Mouse (Mus musculus) embryonic stem cell, embryonic (primary cell): Measurements from ENCODE around the gene Ngfr.

Source experiments
- CTCF ChIA-PET, 4 experiments: fragments of 300-600 bp in 2 of 4; fragments of 350-600 bp in 2 of 4; sonication (Branson Sonifier 250); formaldehyde crosslinking; loops; one replicate each; lab custom pipeline; 2022; ENCODE audit warnings: inconsistent platforms in 2 of 4; lab: Charles Lee
- POLR2A ChIA-PET, 4 experiments: fragments of 300-600 bp in 2 of 4; fragments of 350-600 bp in 2 of 4; sonication (Branson Sonifier 250); formaldehyde crosslinking; loops; one replicate each; lab custom pipeline; 2022; ENCODE audit warnings: antibody characterized with exemption in 4 of 4, inconsistent platforms in 1 of 4; lab: Charles Lee

Gene Ngfr

GRCm38 (mm10) chr11:95609924-95610323, 22.4 kb upstream of the Ngfr start:
- CTCF ChIA-PET, result interaction anchor here in 2 of 4 experiments (0.6 to 2.2 kb wide), 5 partner anchors 11 to 351 kb away, joined by 3 to 8 read pairs (median 3); no protein-coding TSS in a partner anchor
- POLR2A ChIA-PET, result interaction anchor here in 3 of 4 experiments (0.6 to 2.4 kb wide), 11 partner anchors 9 to 43 kb away, joined by 3 to 14 read pairs (median 5); partner anchors contain the start of gene Ngfr (in 2 of the 3)

- ChIA-PET POLR2A (interaction anchor here in 2 of 4 experiments (1.1 to 3.2 kb wide), 3 partner anchors 14 to 60 kb away, joined by 3 to 16 read pairs (median 4); partner anchors contain the start of gene Phb (in 1 of the 2)), CTCF (interaction anchor here in 2 of 4 experiments (0.7 to 1.0 kb wide), 2 partner anchors 52 to 220 kb away, joined by 3 to 4 read pairs; no protein-coding TSS in a partner anchor)
Measured at GRCm38 (mm10) chr11:95607286-95607685, 19.8 kb upstream of the Ngfr start.

GRCm38 (mm10) chr11:95598214-95599062, 10.9 kb upstream of the Ngfr start:
- ChIA-PET CTCF (interaction anchor here in 3 of 4 experiments (0.7 to 2.0 kb wide), 7 partner anchors 12 to 78 kb away, joined by 3 to 9 read pairs (median 4); no protein-coding TSS in a partner anchor), POLR2A (interaction anchor here (0.6 to 4.4 kb wide), 12 partner anchors 11 to 556 kb away, joined by 3 to 14 read pairs (median 3); partner anchors contain the start of gene Ngfr (in 1 of the 4))

- ChIA-PET POLR2A (interaction anchor here (0.6 to 4.4 kb wide), 16 partner anchors 10 to 555 kb away, joined by 3 to 14 read pairs (median 4); partner anchors contain the start of gene Ngfr (in 1 of the 4)), CTCF (interaction anchor here in 3 of 4 experiments (0.7 to 1.6 kb wide), 4 partner anchors 11 to 34 kb away, joined by 3 to 9 read pairs (median 6); no protein-coding TSS in a partner anchor)
Measured at GRCm38 (mm10) chr11:95597741-95598140, 10.2 kb upstream of the Ngfr start.

- ChIA-PET CTCF (interaction anchor here in 2 of 4 experiments (0.6 to 1.6 kb wide), 3 partner anchors 10 to 52 kb away, joined by 3 to 12 read pairs (median 4); no protein-coding TSS in a partner anchor), POLR2A (interaction anchor here in 2 of 4 experiments (0.6 to 4.4 kb wide), 7 partner anchors 10 to 596 kb away, joined by 3 to 14 read pairs (median 5); partner anchors contain the start of gene Ngfr (in 1 of the 2))
Measured at GRCm38 (mm10) chr11:95596704-95597103, 9.2 kb upstream of the Ngfr start.

GRCm38 (mm10) chr11:95596150-95596515, 8.6 kb upstream of the Ngfr start:
- ChIA-PET POLR2A (interaction anchor here in 2 of 4 experiments (0.7 to 4.4 kb wide), 7 partner anchors 9 to 289 kb away, joined by 3 to 14 read pairs (median 5); partner anchors contain the start of gene Ngfr (in 2 of the 2)), CTCF (interaction anchor here in 3 of 4 experiments (0.5 to 1.8 kb wide), 5 partner anchors 9 to 165 kb away, joined by 3 to 8 read pairs (median 3); partner anchors contain the start of gene Ngfr (in 1 of the 3))

- ChIA-PET CTCF (interaction anchor here in 3 of 4 experiments (0.5 to 1.8 kb wide), 7 partner anchors 9 to 444 kb away, joined by 3 to 8 read pairs (median 3); partner anchors contain the start of gene Ngfr (in 1 of the 3)), POLR2A (interaction anchor here in 2 of 4 experiments (0.7 to 4.4 kb wide), 6 partner anchors 8 to 288 kb away, joined by 3 to 14 read pairs (median 5); partner anchors contain the start of gene Ngfr (in 2 of the 2))
Measured at GRCm38 (mm10) chr11:95595438-95596149, 8.1 kb upstream of the Ngfr start.

- ChIA-PET CTCF (interaction anchor here in 2 of 4 experiments (0.7 to 1.8 kb wide), 2 partner anchors 8 to 73 kb away, joined by 3 to 8 read pairs; partner anchors contain the start of gene Ngfr (in 1 of the 2)), POLR2A (interaction anchor here in 1 of 4 experiments (1.0 to 4.4 kb wide), 2 partner anchors 15 to 21 kb away, joined by 3 to 14 read pairs; no protein-coding TSS in a partner anchor)
Measured at GRCm38 (mm10) chr11:95594686-95595212, 7.2 kb upstream of the Ngfr start.

- ChIA-PET CTCF (interaction anchor here (0.6 to 1.3 kb wide), 4 partner anchors 23 to 519 kb away, joined by 3 read pairs; no protein-coding TSS in a partner anchor), POLR2A (interaction anchor here in 1 of 4 experiments (0.6 to 1.4 kb wide), 2 partner anchors 53 to 381 kb away, joined by 3 to 4 read pairs; no protein-coding TSS in a partner anchor)
Measured at GRCm38 (mm10) chr11:95593501-95593900, 6.0 kb upstream of the Ngfr start.

- CTCF ChIA-PET, result interaction anchor here in 3 of 4 experiments (0.7 to 1.3 kb wide), 4 partner anchors 22 to 520 kb away, joined by 3 read pairs; no protein-coding TSS in a partner anchor
- POLR2A ChIA-PET, result interaction anchor here in 1 of 4 experiments (0.8 to 1.4 kb wide), 3 partner anchors 12 to 52 kb away, joined by 3 to 4 read pairs (median 3); no protein-coding TSS in a partner anchor
Measured at GRCm38 (mm10) chr11:95592691-95593090, 5.2 kb upstream of the Ngfr start.

- ChIA-PET POLR2A (interaction anchor here in 3 of 4 experiments (0.5 to 3.8 kb wide), 6 partner anchors 32 to 180 kb away, joined by 3 to 8 read pairs (median 4); no protein-coding TSS in a partner anchor), CTCF (interaction anchor here in 1 of 4 experiments (0.6 to 0.7 kb wide), 2 partner anchors 28 to 51 kb away, joined by 3 to 9 read pairs; no protein-coding TSS in a partner anchor)
Measured at GRCm38 (mm10) chr11:95589195-95589594, 1.7 kb upstream of the Ngfr start.

GRCm38 (mm10) chr11:95586751-95587422, 648 bp downstream of the Ngfr start:
- ChIA-PET POLR2A (interaction anchor here (0.5 to 3.8 kb wide), 40 partner anchors 9 to 336 kb away, joined by 3 to 18 read pairs (median 3); partner anchors contain the start of genes Phb (in 1 of the 4) and Spop (in 1 of the 4)), CTCF (interaction anchor here (0.6 to 3.3 kb wide), 53 partner anchors 9 to 336 kb away, joined by 3 to 27 read pairs (median 5); partner anchors contain the start of genes Kat7 (in 1 of the 4), Nxph3 (in 1 of the 4), Phb (in 1 of the 4) and Slc35b1 (in 1 of the 4))

GRCm38 (mm10) chr11:95586184-95586583, 1.4 kb downstream of the Ngfr start:
- CTCF ChIA-PET, result interaction anchor here (0.5 to 3.3 kb wide), 53 partner anchors 8 to 1001 kb away, joined by 3 to 27 read pairs (median 5); partner anchors contain the start of genes Kat7 (in 1 of the 4), Nxph3 (in 1 of the 4), Phb (in 1 of the 4) and Slc35b1 (in 1 of the 4)
- POLR2A ChIA-PET, result interaction anchor here (0.5 to 3.8 kb wide), 25 partner anchors 9 to 335 kb away, joined by 3 to 18 read pairs (median 5); partner anchors contain the start of genes Phb (in 1 of the 4) and Spop (in 1 of the 4)

GRCm38 (mm10) chr11:95585684-95586083, 1.9 kb downstream of the Ngfr start:
- POLR2A ChIA-PET, result interaction anchor here (0.5 to 3.8 kb wide), 18 partner anchors 9 to 696 kb away, joined by 3 to 18 read pairs (median 5); partner anchors contain the start of genes Phb (in 1 of the 4) and Spop (in 1 of the 4)

GRCm38 (mm10) chr11:95585281-95585680, 2.3 kb downstream of the Ngfr start:
- CTCF ChIA-PET, result interaction anchor here (0.6 to 3.3 kb wide), 8 partner anchors 8 to 80 kb away, joined by 3 to 25 read pairs (median 8); no protein-coding TSS in a partner anchor

More at GRCm38 (mm10) chr11:95585684-95586083, 1.9 kb downstream of the Ngfr start:
- CTCF ChIA-PET, result interaction anchor here (0.5 to 3.3 kb wide), 44 partner anchors 8 to 1002 kb away, joined by 3 to 27 read pairs (median 5); partner anchors contain the start of genes Nxph3 (in 1 of the 4), Phb (in 1 of the 4) and Slc35b1 (in 1 of the 4)

More at GRCm38 (mm10) chr11:95585281-95585680, 2.3 kb downstream of the Ngfr start:
- POLR2A ChIA-PET, result interaction anchor here (0.5 to 3.8 kb wide), 10 partner anchors 15 to 696 kb away, joined by 3 to 17 read pairs (median 5); no protein-coding TSS in a partner anchor
